Mouse (Mus musculus) liver, embryonic 14.5 days (tissue): Measurements from ENCODE around the gene Ntmt1. TPM values are rescaled to one million over a fixed set of nuclear protein-coding genes. Genes with fewer than 3 reads are reported as not detected.
A peak's percentile ranks its signal among the peaks of the same experiment; 100 is the strongest.

Experiments used
- ATAC-seq: fragments of 200-750 bp; cut with Nextera tagmentation; 2 replicates; pipeline ENCODE4 v1.8.0; 2017; ENCODE audit warnings: moderate number of reproducible peaks, mild to moderate bottlenecking, moderate library complexity; ENCODE audit not compliant: insufficient read depth
- DNase-seq, 3 experiments: peaks; one replicate each; pipeline ENCODE4 v3.0.0-alpha.2; 2012 to 2013; ENCODE audit warnings: low read depth in 3 of 3, low spot score in 3 of 3
- H3K27ac ChIP-seq: fragments of 300-500 bp; sonication (generic); 2 replicates; pipeline ENCODE4 v1.5.1; 2014; ENCODE audit warnings: moderate library complexity, mild to moderate bottlenecking, control low read depth, inconsistent platforms
- H3K27me3 ChIP-seq: fragments of 300-500 bp; sonication (generic); 2 replicates; pipeline ENCODE4 v1.6.1; 2014; ENCODE audit warnings: mild to moderate bottlenecking, low read length, moderate library complexity; ENCODE audit not compliant: control insufficient read depth, insufficient read depth
- H3K36me3 ChIP-seq: fragments of 300-500 bp; sonication (generic); replicated peaks from 2 replicates; pipeline ENCODE4 v1.6.1; 2014; ENCODE audit warnings: low read depth; ENCODE audit not compliant: control insufficient read depth, insufficient read depth
- H3K4me1 ChIP-seq, 2 experiments: fragments of 200-500 bp in 1 of 2; fragments of 300-500 bp in 1 of 2; sonication (generic) in 1 of 2; replicated peaks; 2 replicates each; pipeline ENCODE4 v1.6.1; 2012 to 2014; ENCODE audit warnings: antibody characterized with exemption in 1 of 2, inconsistent platforms in 1 of 2, low read length in 1 of 2; ENCODE audit not compliant: control insufficient read depth in 2 of 2, insufficient read depth in 2 of 2
- H3K4me2 ChIP-seq: fragments of 300-500 bp; sonication (generic); 2 replicates; pipeline ENCODE4 v1.6.1; 2014; ENCODE audit warnings: low read depth, mild to moderate bottlenecking, control low read depth, moderate library complexity
- H3K4me3 ChIP-seq, 2 experiments: fragments of 200-500 bp in 1 of 2; fragments of 300-500 bp in 1 of 2; sonication (generic) in 1 of 2; 2 replicates each; pipeline ENCODE4 v1.5.1; 2012 to 2014; ENCODE audit warnings: low read depth in 2 of 2, low read length in 2 of 2, mild to moderate bottlenecking in 2 of 2, control low read depth in 1 of 2, inconsistent platforms in 1 of 2, moderate library complexity in 1 of 2; ENCODE audit not compliant: insufficient read depth in 1 of 2
- H3K9ac ChIP-seq: fragments of 300-500 bp; sonication (generic); replicated peaks from 2 replicates; pipeline ENCODE4 v1.6.1; 2014; ENCODE audit warnings: mild to moderate bottlenecking, control low read depth, moderate library complexity
- H3K9me3 ChIP-seq: fragments of 300-500 bp; sonication (generic); 2 replicates; pipeline ENCODE4 v1.6.1; 2016; ENCODE audit warnings: low read length, mixed read lengths; ENCODE audit not compliant: control insufficient read depth
- CTCF ChIP-seq: IDR thresholded peaks from 2 replicates; pipeline ENCODE4 v1.5.1; 2016; ENCODE audit warnings: antibody characterized with exemption, low read depth, control low read depth
- EP300 ChIP-seq: IDR thresholded peaks from 2 replicates; pipeline ENCODE4 v1.6.1; 2016; ENCODE audit warnings: antibody characterized with exemption, low read depth
- WGBS: fragments of 180-500 bp; shearing (Covaris S2); extraction: QIAGEN DNeasy Blood & Tissue Kit; methylation state at CpG from one replicate; pipeline ENCODE4 v1.1.7; 2014; ENCODE audit not compliant: insufficient replicate concordance; 5-methylcytosine and 5-hydroxymethylcytosine counted together
- polyA plus RNA-seq, 2 experiments: library from polyadenylated mRNA; depleted of rRNA in 1 of 2; stranded (reverse) in 1 of 2; unstranded in 1 of 2; fragments of >200 nt; fragmentation: Nextera tagmentation in 1 of 2; extraction: Ambion mirVana in 1 of 2; gene quantifications; 2 replicates each; pipeline versions ENCODE4 v1.2.1 to v1.2.3; 2012 to 2014

Ntmt1 gene
- polyA plus RNA-seq, 2 experiments = 14.5 to 23.3 TPM

DNA sequence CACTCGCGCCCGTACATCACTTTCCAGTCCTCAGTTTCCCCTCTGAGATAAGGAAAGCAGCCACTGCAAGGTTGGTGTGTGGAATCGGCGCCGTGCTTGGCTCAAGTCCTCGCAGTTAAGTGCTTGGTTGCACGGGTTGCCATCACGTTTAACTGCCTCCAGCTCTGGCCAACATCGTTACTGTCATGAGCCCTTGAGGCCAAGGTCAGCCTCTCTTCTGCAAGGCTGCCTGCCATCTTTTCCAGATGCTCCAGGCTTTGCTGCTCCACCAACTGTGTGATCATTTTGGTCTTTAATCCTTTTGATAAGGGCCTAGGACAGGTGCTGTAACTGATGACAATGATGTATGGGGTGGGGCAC is 650 bp downstream of the Ntmt1 start:
- TF ChIP-seq CTCF (no peak), EP300 (no peak)
- peak overlapping the region; percentile 86 for H3K9ac ChIP-seq
- peak overlapping the region; percentile 86 for H3K4me2 ChIP-seq
- peaks cover 5% of the 10 kb centered on the region for H3K27me3 ChIP-seq
- H3K4me3 ChIP-seq = peak overlapping the region; percentile 63 to 88
- ATAC-seq (no peak), DNase-seq (no peak)
- WGBS = 0% methylated on average over 10 of the region's 10 CpGs
- peak overlapping the region; percentile 52 for H3K27ac ChIP-seq
- H3K9me3 ChIP-seq = no peaks in the 10 kb centered on the region
- H3K36me3 ChIP-seq = no peaks in the 10 kb centered on the region
- peaks cover 13 to 14% of the 10 kb centered on the region in 2 experiments for H3K4me1 ChIP-seq

- Histone ChIP-seq H3K9me3 (no peaks in the 10 kb centered on the region), H3K27me3 (no peaks in the 10 kb centered on the region), H3K27ac (no peak overlapping the region), H3K4me1 (peaks cover 13 to 14% of the 10 kb centered on the region in 2 experiments), H3K4me2 (peak overlapping the region; percentile 3; the same call in 1 of the 2 replicates), H3K36me3 (no peaks in the 10 kb centered on the region), H3K9ac (no peak overlapping the region), H3K4me3 (no peak overlapping the region)
- WGBS = 68% methylated on average over 5 of the region's 5 CpGs
- TF ChIP-seq EP300 (no peak), CTCF (no peak)
- ATAC-seq (no peak), DNase-seq (no peak)
Observed at GRCm38 (mm10) chr2:30809503-30809902, 1.9 kb downstream of the Ntmt1 start.

DNA sequence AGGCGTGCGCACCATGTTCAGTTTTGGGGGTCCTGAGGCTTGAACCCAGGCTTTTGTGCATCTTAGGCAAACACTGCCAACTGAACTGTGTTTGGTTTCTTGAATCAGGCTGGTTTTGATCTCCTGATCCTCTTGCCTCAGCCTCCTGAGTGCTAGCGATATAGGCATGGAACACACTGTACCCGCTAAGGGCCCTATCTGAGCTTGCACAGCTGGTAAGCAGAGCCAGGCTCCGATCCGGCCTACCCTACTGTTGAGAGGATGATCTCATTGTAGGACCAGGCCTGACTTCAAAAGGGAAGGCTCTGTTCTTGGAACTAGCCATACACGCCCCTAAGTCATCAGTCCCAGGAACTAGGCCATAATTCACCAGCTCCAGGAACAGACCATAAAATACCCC is 2.9 kb downstream of the Ntmt1 start:
- H3K27me3 ChIP-seq = no peaks in the 10 kb centered on the region
- H3K4me2 ChIP-seq = no peak overlapping the region
- no peaks in the 10 kb centered on the region for H3K9me3 ChIP-seq
- DNase-seq (peak in 1 of 3 experiments; percentile 55), ATAC-seq (no peak)
- H3K4me1 ChIP-seq = peaks cover 13 to 14% of the 10 kb centered on the region in 2 experiments
- H3K4me3 ChIP-seq = no peak overlapping the region
- WGBS = 67% methylated on average over 7 of the region's 7 CpGs
- H3K36me3 ChIP-seq = no peaks in the 10 kb centered on the region; the same call in 1 of the 2 replicates
- no peak for TF ChIP-seq CTCF
- TF ChIP-seq EP300 = no peak
- no peak overlapping the region for H3K9ac ChIP-seq
- no peak overlapping the region for H3K27ac ChIP-seq

GRCm38 (mm10) chr2:30816383-30816782 is 8.8 kb downstream of the Ntmt1 start:
- H3K9ac ChIP-seq = no peak overlapping the region
- 81% methylated on average over 1 of the region's 1 CpGs for WGBS
- TF ChIP-seq CTCF (no peak), EP300 (no peak)
- no peak overlapping the region for H3K4me2 ChIP-seq
- no peak overlapping the region for H3K27ac ChIP-seq
- DNase-seq = no peak
- no peak for ATAC-seq
- no peak overlapping the region for H3K4me3 ChIP-seq
- H3K4me1 ChIP-seq = no peaks in the 10 kb centered on the region
- peaks cover 8% of the 10 kb centered on the region for H3K36me3 ChIP-seq
- no peaks in the 10 kb centered on the region for H3K9me3 ChIP-seq
- no peaks in the 10 kb centered on the region for H3K27me3 ChIP-seq

DNA sequence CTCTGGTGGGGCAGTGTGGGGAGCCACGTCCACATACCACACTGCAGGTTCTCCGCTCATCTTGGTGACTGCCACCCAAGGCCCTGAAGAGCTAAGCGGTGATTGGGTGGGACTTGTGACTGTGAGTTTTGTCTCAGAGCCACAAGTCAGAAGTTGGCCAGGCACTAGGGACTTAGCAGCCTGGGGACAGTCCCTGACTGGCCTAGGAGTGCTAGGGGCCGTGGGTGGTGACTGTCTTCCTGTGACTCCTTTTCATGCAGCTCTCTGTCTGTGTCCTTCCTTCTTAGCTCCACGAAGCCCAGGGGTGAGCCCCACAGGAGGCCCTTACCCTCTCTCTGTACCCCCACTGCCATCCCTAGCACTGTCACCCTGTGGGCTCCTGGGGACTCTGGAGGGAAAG is 12.2 kb downstream of the Ntmt1 start:
- H3K4me1 ChIP-seq = no peaks in the 10 kb centered on the region

More for the DNA sequence above, 12.2 kb downstream of the Ntmt1 start:
- Histone ChIP-seq H3K4me3 (no peak overlapping the region), H3K27me3 (no peaks in the 10 kb centered on the region), H3K36me3 (peaks cover 35% of the 10 kb centered on the region), H3K9me3 (no peaks in the 10 kb centered on the region), H3K4me2 (no peak overlapping the region), H3K27ac (no peak overlapping the region), H3K9ac (no peak overlapping the region)
- no peak for TF ChIP-seq EP300
- no peak for TF ChIP-seq CTCF
- WGBS = 84% methylated on average over 5 of the region's 5 CpGs
- no peak for ATAC-seq
- DNase-seq = no peak
